Mouse (Mus musculus): ENCODE measurements around the gene Itih3. TPM values are rescaled to one million over a fixed set of nuclear protein-coding genes. Genes with fewer than 3 reads are reported as not detected.

The Itih3 gene
- polyA plus RNA-seq (2012; rRNA removed) = 0.21 and 1.00 TPM in 2 replicates

DNA sequence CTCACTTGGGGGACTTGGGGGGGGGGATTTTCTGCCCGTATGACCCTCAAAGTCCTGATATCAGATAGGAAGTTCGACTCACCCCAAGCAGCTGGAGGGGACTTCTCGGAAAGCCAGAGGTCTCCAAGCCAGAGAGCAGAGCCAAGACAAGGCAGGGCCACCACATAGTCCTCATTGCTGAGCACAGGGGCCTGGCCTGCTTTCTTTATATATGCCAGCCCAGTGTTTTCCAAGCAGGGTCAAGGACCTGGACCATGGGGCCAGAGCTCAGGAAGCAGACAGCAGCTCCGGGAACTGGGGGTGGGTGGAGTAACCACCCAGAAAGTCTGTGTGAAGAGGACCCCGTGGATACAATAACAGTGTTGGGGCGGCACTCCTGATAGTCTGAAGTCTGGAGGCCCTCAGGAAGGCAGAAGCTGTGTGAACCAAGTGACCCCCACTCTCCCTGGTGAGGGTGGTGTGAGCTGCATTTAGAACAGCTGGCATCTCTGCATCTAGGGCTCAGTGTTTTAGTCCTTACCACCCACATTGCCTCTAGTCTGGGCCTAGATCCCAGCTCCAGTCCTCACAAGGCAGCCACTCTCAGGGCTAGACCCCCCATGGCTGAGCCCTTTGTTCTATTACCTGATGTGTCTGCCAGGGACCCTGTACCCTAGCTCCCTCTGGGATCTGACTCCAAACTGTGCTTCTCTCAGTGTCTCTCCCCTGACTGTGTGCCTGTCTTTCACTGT lies at the start of gene Itih3:
Gene Itih3 (minus strand): TSS at position 386 of the 731 bp plus-strand sequence.

DNA sequence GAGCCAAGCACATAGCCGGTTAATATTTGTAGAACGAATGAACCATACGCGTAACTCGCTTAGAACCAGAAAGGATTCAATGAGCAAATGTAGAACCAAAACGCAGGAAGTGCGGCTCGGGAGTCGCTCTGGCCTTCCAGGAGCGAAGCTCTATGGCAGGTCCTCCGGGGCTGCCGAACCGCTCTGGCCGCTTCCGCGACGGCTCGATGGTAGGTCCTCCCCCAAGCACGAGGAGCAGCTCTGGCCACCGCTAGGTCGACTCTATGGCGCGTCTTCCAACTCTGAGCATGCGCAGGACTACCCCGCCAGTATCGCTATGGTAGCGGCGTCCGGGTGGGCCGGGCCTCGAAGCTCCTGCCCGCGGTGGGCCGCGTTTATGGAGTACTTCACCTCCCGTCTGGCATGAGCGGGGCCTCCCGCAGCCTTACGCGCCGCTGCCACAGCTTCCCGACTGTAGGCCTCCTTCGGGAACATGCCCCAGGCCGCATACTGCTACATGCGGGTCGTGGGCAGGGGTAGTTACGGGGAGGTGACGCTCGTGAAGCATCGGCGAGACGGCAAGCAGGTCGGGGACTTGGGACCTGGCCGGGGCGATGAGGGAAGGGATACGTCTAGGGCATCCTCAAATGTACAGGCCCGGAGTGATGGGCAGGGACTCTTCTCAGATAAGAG lies 27.7 kb upstream of the Itih3 start, which contains the start of gene Nek4:
Gene Nek4 (plus strand): TSS at position 224 of the 672 bp plus-strand sequence.

DNA sequence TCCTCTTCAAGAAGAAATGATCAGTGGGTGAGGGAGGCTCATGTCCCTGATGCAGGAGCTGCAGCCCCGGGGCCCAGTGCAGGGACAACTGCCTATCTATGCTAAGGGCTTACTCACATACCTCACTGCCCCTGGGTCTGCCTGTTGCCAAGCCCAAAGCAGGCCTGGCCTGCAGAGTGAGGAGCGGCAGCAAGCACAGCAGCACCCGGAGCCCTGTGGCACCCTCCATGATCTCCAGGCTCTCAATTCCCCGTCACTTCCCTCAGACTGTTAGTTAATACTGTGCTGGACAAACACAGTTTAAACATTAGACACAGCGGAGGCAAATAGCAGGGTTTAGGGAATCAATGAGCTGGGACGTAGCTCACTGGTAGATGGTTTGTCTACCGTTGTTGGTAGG lies 19.5 kb upstream of the Itih3 start, which contains the start of gene Itih1:
Gene Itih1 (minus strand): TSS at position 252 of the 400 bp plus-strand sequence.

GRCm38 (mm10) chr14:30886204-30886603 lies 37.4 kb downstream of the Itih3 start, which contains the start of gene Itih4:
TSS of gene Itih4 (plus strand) at chr14:30886476.

GRCm38 (mm10) chr14:30878958-30879571 lies 44.5 kb downstream of the Itih3 start, which contains the start of gene Mustn1:
TSS of gene Mustn1 (plus strand) at chr14:30879200.

Other genes starting within 250 kb of the Itih3 start
- 0.70 and 0.90 TPM in 2 replicates for gene Sfmbt1, start 208.9 kb downstream of the Itih3 start, polyA plus RNA-seq (2012; rRNA removed)
- 24.0 and 38.1 TPM in 2 replicates for gene Tmem110, start 98.2 kb downstream of the Itih3 start, polyA plus RNA-seq (2012; rRNA removed)
- 78.7 and 81.0 TPM in 2 replicates for gene Mustn1, start 44.6 kb downstream of the Itih3 start, polyA plus RNA-seq (2012; rRNA removed)
- gene Itih4, start 37.3 kb downstream of the Itih3 start, polyA plus RNA-seq (2012; rRNA removed) = 0.60 TPM in 1 of 2 replicates, not detected in the other
- gene Itih1, start 19.5 kb upstream of the Itih3 start, polyA plus RNA-seq (2012; rRNA removed) = 0.05 TPM in 1 of 2 replicates, not detected in the other
- gene Nek4, start 27.6 kb upstream of the Itih3 start, polyA plus RNA-seq (2012; rRNA removed) = 2.4 and 3.1 TPM in 2 replicates
- 7.9 and 9.6 TPM in 2 replicates for gene Glt8d1, start 77.6 kb upstream of the Itih3 start, polyA plus RNA-seq (2012; rRNA removed)
- 62.1 and 85.8 TPM in 2 replicates for gene Spcs1, start 77.9 kb upstream of the Itih3 start, polyA plus RNA-seq (2012; rRNA removed)
- gene Pbrm1, start 95.4 kb upstream of the Itih3 start, polyA plus RNA-seq (2012; rRNA removed) = 9.8 and 13.3 TPM in 2 replicates
- 5.5 and 9.0 TPM in 2 replicates for gene Gnl3, start 95.4 kb upstream of the Itih3 start, polyA plus RNA-seq (2012; rRNA removed)
- gene Smim4, start 205.2 kb upstream of the Itih3 start, polyA plus RNA-seq (2012; rRNA removed) = 36.4 and 39.8 TPM in 2 replicates
- 25.4 and 26.3 TPM in 2 replicates for gene Nt5dc2, start 207.3 kb upstream of the Itih3 start, polyA plus RNA-seq (2012; rRNA removed)
- gene Stab1, start 244.9 kb upstream of the Itih3 start, polyA plus RNA-seq (2012; rRNA removed) = 70.5 and 89.2 TPM in 2 replicates